Mouse (Mus musculus): ENCODE results near the gene Tpst1.

- TF ChIP-seq CTCF (IDR thresholded peaks at IDR 0.05; ENCODE audit: extremely low read depth, insufficient read depth, insufficient read length, insufficient replicate concordance) (no peak), POLR2A (IDR thresholded peaks at IDR 0.05; ENCODE audit: low read depth, low read length) (no peak)
Observed at GRCm38 (mm10) chr5:130120904-130121303, 47.8 kb downstream of the Tpst1 start.

All from spleen, adult 2 months (tissue).